Mouse (Mus musculus): ENCODE data around the gene Masp2. TPM values are rescaled to one million over a fixed set of nuclear protein-coding genes. Genes with fewer than 3 reads are reported as not detected.

Gene Masp2
- 0.18 and 0.47 TPM in 2 replicates for polyA plus RNA-seq (2015; fragmentation: Nextera tagmentation; extraction: Ambion mirVana)

DNA sequence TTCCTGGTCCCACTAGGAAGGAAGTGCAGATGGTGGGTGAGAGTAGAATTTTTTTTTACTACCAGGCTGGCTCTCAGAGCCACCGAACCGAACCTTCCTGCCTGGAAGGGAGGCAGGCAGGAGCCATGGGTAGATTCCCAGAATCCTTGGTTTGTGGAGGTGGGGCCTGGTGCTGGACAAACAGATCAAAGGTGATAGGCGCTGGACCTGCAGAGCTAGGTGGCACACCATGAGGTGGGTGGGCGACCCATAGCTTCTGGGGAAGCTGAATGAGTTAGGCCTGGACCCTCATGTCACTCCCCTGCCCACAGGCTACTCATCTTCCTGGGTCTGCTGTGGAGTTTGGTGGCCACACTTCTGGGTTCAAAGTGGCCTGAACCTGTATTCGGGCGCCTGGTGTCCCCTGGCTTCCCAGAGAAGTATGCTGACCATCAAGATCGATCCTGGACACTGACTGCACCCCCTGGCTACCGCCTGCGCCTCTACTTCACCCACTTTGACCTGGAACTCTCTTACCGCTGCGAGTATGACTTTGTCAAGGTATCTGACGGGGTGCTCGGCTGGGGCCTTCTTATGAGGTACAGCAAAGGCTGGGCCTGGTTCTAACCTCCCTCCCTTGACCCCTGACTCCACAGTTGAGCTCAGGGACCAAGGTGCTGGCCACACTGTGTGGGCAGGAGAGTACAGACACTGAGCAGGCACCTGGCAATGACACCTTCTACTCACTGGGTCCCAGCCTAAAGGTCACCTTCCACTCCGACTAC lies at the start of gene Masp2:
Gene Masp2 (plus strand): TSS at position 198 of the 764 bp plus-strand sequence.
- ATAC-seq (ENCODE audit: low FRiP score) = no peak
- peaks cover 20% of the 10 kb centered on the region for H3K36me3 ChIP-seq
- no peak within 1 kb of the TSS for H3K4me3 ChIP-seq
- no peaks in the 10 kb centered on the region for H3K9me3 ChIP-seq
- H3K27ac ChIP-seq = no peak within 1 kb of the TSS
- 92% methylated on average over 14 of the region's 14 CpGs for WGBS
- H3K27me3 ChIP-seq = no peaks in the 10 kb centered on the region
- H3K4me2 ChIP-seq = no peak within 1 kb of the TSS
- H3K4me1 ChIP-seq (replicated peaks) = no peaks in the 10 kb centered on the region
- H3K9ac ChIP-seq = no peak within 1 kb of the TSS

DNA sequence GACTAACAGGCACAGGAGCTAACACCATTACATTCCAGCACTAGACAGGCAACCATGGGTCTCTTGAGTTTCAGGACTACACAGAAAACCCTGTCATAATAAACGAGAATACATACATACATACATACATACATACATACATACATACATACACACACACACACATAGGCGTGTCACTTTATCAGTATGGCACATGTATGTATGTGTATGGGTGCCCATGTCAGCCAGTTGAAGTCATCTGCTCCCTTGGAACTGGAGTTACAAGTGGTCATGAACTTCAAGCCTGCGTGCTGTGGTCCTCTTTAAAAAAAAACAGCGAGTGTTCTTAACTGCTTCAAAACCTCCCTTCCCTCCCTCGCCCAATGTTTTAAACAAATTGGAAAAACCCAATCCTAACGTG lies 44.6 kb upstream of the Masp2 start:
- no peak for ATAC-seq (ENCODE audit: low FRiP score)
- no peaks in the 10 kb centered on the region for H3K9me3 ChIP-seq
- H3K4me2 ChIP-seq = peak overlapping the region; percentile 67
- H3K27ac ChIP-seq = peak overlapping the region; percentile 97
- H3K9ac ChIP-seq = peak overlapping the region; percentile 93
- peaks cover 8% of the 10 kb centered on the region for H3K4me1 ChIP-seq (replicated peaks)
- no peaks in the 10 kb centered on the region for H3K27me3 ChIP-seq
- H3K4me3 ChIP-seq = peak overlapping the region; percentile 79
- 36% methylated on average over 6 of the region's 6 CpGs for WGBS
- H3K36me3 ChIP-seq = peaks cover 71% of the 10 kb centered on the region

DNA sequence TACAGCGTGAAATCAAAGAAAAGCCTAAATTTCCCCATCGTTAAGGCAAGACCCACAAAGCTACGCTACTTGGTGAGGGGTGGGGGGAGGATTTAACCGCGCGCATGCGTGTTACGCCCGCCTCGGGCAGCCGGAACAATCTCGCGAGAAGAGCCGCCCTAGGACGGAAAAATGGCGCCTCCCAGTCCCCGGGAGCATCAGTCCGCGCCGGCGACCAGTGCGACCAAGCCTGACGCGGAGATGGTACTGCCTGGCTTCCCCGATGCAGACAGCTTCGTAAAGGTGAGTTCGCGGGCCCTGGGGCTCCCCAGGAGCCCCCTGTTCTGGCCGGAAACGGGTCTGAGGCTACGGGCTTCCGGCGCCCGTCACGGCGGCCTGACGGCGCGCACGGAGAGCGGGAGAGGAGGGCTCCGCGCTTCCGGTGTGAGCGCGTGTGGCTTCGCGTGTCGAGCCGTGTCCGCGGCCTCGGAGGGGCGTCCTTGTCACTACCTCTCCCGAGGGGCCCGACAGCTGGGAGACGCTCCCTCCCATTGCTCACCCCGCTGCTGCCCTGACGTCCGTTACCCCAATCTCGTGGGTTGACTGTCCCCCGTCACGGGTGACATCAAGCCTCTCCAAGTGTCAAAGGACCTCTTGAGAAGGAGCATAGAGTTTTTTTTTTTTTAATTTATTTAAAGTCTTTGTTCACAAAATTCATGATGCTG lies 43.9 kb upstream of the Masp2 start, which contains the start of gene Exosc10:
Gene Exosc10 (plus strand): TSS at position 133 of the 704 bp plus-strand sequence.
- Histone ChIP-seq H3K9me3 (no peaks in the 10 kb centered on the region), H3K4me3 (peak within 1 kb of the TSS; percentile 79), H3K27ac (peak within 1 kb of the TSS; percentile 97), H3K4me1 (replicated peaks) (peaks cover 8% of the 10 kb centered on the region), H3K36me3 (peaks cover 71% of the 10 kb centered on the region), H3K9ac (peak within 1 kb of the TSS; percentile 93), H3K27me3 (no peaks in the 10 kb centered on the region), H3K4me2 (peak within 1 kb of the TSS; percentile 67)
- under 1% methylated on average over 62 of the region's 63 CpGs for WGBS
- peak; percentile 96 for ATAC-seq (ENCODE audit: low FRiP score)

DNA sequence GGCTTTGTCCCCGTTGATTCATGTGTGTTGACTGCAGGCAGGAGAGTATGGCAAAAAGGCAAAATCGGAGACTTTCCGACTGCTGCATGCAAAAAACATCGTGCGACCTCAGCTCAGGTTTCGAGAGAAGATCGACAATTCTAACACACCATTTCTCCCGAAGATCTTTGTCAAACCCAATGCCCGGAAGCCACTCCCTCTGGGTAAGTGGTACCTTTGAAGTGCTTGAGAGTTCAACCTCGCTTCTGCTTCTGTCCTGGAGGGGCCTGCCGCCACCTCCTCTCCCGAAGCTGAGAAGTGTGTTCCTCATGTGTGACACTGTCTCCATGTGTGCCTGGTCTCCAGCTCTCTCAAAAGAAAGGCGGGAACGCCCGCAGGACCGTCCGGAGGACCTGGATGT lies 39.7 kb upstream of the Masp2 start:
- Histone ChIP-seq H3K27ac (no peak overlapping the region), H3K9me3 (no peaks in the 10 kb centered on the region), H3K9ac (no peak overlapping the region), H3K36me3 (peaks cover 78% of the 10 kb centered on the region), H3K4me3 (no peak overlapping the region), H3K4me2 (no peak overlapping the region), H3K27me3 (no peaks in the 10 kb centered on the region), H3K4me1 (replicated peaks) (peaks cover 8% of the 10 kb centered on the region)
- no peak for ATAC-seq (ENCODE audit: low FRiP score)
- 95% methylated on average over 17 of the region's 17 CpGs for WGBS

DNA sequence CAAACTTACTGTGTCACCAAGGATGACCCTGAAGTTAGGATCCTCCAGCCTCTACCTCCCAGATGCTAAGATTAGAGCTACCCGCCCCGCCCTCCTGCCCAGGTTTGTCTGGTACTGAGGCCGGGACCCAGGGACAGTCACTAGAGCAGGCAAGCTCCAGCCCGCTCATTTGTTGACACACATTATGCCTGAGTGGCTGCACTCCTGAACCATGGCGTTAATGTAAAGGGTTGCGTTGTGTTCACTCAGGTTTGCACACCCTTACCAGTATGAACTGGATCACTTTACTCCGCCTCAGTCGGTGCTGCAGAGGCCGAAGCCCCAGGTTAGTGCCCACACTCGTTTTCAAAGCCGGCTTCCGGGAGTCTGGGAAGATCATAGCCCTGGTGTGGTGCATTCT lies 38.8 kb upstream of the Masp2 start:
- Histone ChIP-seq H3K9me3 (no peaks in the 10 kb centered on the region), H3K9ac (no peak overlapping the region), H3K36me3 (peaks cover 87% of the 10 kb centered on the region), H3K27ac (no peak overlapping the region), H3K4me3 (no peak overlapping the region), H3K4me1 (replicated peaks) (peaks cover 8% of the 10 kb centered on the region), H3K27me3 (no peaks in the 10 kb centered on the region), H3K4me2 (no peak overlapping the region)
- no peak for ATAC-seq (ENCODE audit: low FRiP score)
- 96% methylated on average over 12 of the region's 12 CpGs for WGBS

DNA sequence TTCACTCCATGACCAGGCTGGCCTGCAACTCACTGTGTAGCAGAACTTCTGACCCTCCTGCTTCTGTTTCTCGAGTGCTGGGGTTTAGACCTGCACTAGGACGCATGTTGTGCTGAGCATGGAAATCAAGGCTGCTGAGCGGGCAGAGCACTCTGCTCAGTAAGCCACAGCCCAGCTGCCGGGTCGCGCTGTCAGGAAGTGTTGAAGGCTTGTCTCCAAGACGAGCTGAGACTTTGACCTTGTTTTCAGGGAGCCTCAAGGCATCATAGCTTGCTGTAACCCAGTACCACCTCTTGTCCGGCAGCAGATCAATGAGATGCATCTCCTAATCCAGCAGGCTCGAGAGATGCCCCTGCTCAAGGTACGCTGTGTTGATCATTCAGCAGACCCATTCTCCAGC lies 32.2 kb upstream of the Masp2 start:
- ATAC-seq (ENCODE audit: low FRiP score) = no peak
- Histone ChIP-seq H3K4me2 (no peak overlapping the region), H3K9me3 (no peaks in the 10 kb centered on the region), H3K36me3 (peaks cover 98% of the 10 kb centered on the region), H3K27me3 (no peaks in the 10 kb centered on the region), H3K4me1 (replicated peaks) (no peaks in the 10 kb centered on the region), H3K4me3 (no peak overlapping the region), H3K9ac (no peak overlapping the region), H3K27ac (no peak overlapping the region)
- WGBS = 92% methylated on average over 10 of the region's 10 CpGs

DNA sequence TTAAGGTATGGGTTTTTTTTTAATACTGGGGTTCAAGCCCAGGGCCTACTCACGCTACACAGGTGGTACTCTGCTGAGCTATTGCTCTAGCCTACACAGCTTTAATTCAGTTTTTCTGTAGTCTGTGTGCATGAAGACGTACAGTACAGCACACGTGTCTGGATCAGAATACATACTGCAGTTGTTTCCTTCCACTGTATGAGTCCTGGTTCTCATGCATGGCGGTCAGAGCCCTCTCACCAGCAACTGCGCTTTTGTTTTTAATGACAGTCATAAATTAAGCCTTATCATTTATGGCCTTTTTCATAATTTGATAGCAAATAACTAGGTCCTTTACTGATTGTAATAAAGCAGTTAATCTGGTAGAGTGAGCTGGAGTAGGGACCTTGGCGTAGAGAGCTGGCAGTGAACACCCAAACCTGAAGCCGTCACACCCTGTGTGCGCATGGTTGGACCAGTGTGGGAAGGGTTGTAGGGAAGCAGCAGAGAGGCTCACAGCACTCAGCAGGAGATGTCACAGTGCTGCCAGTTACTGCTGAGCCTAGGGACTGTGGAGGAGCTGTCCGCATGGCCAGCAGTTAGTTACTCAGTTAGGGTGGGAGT lies 31.6 kb upstream of the Masp2 start:
- H3K4me1 ChIP-seq (replicated peaks) = no peaks in the 10 kb centered on the region
- no peak for ATAC-seq (ENCODE audit: low FRiP score)
- no peak overlapping the region for H3K4me2 ChIP-seq
- peaks cover 98% of the 10 kb centered on the region for H3K36me3 ChIP-seq
- H3K27ac ChIP-seq = no peak overlapping the region
- WGBS = 97% methylated on average over 9 of the region's 9 CpGs
- H3K4me3 ChIP-seq = no peak overlapping the region
- H3K27me3 ChIP-seq = no peaks in the 10 kb centered on the region
- no peak overlapping the region for H3K9ac ChIP-seq
- H3K9me3 ChIP-seq = no peaks in the 10 kb centered on the region

DNA sequence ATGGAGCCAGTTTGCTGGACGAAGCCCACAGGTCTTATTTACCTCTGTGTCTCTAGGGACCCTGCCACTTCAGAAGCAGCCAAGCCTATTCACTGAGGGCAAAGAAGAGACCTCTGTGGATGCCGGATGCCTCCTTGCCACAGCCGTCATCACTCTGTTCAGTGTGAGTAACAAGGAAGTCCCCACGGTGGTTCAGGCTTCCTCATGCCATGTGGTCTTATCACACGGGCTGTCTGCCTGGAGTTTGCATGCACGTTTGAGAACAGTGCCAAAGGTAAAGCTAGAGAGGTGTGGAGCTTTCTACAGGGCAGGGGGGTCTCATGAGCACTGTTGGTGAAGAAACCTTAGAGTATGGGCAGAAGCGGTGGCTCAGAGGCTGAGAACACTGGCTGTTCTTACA lies 29.1 kb upstream of the Masp2 start:
- Histone ChIP-seq H3K9ac (no peak overlapping the region), H3K27ac (no peak overlapping the region), H3K27me3 (no peaks in the 10 kb centered on the region), H3K4me2 (no peak overlapping the region), H3K4me1 (replicated peaks) (no peaks in the 10 kb centered on the region), H3K9me3 (no peaks in the 10 kb centered on the region), H3K36me3 (peaks cover 97% of the 10 kb centered on the region), H3K4me3 (no peak overlapping the region)
- WGBS = 96% methylated on average over 7 of the region's 7 CpGs
- no peak for ATAC-seq (ENCODE audit: low FRiP score)

DNA sequence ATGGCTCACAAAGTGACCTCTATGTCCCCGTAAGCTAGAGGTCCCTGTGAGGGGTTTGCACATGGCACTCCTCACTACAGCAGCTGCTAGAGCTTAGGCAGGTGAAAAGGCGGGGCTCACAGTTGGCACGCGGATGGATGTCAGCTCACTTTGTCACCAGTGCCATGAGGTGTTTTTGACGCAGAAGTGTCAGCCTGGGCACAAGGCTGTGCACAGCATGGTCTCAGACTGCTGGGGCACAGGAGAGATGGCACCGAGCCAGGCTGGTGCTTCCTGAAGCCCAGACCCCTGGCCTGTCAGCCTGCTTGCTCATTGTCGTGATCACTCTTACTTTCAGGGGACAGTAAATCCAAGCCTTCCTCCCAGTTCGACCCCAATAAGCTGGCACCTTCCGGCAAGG lies 21.6 kb upstream of the Masp2 start:
- H3K36me3 ChIP-seq = peaks cover 76% of the 10 kb centered on the region
- H3K4me3 ChIP-seq = no peak overlapping the region
- WGBS = 95% methylated on average over 9 of the region's 9 CpGs
- H3K4me1 ChIP-seq (replicated peaks) = no peaks in the 10 kb centered on the region
- no peak overlapping the region for H3K27ac ChIP-seq
- H3K27me3 ChIP-seq = no peaks in the 10 kb centered on the region
- H3K9ac ChIP-seq = no peak overlapping the region
- no peaks in the 10 kb centered on the region for H3K9me3 ChIP-seq
- no peak overlapping the region for H3K4me2 ChIP-seq
- no peak for ATAC-seq (ENCODE audit: low FRiP score)

DNA sequence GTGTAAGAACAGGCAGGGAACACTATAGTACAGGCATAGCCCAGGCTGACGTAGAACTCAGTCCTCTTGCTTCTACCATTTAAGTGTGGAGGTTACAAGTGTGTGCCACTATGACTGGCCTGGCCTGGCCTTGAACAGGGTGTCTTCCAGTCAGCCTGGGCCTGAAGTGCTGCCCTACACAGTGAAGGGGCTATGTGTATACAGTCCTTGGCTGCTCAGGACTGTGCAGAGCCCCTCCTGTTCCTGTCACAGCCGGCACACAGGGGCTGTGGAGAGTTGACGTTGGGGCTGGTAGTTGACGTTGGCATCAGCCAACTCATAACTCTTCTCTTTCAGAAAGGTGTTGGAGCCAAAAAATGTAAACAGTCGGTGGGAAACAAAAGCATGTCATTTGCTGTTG lies 20.9 kb upstream of the Masp2 start:
- Histone ChIP-seq H3K27ac (no peak overlapping the region), H3K4me3 (no peak overlapping the region), H3K27me3 (no peaks in the 10 kb centered on the region), H3K4me1 (replicated peaks) (no peaks in the 10 kb centered on the region), H3K4me2 (no peak overlapping the region), H3K36me3 (peaks cover 70% of the 10 kb centered on the region), H3K9me3 (no peaks in the 10 kb centered on the region), H3K9ac (no peak overlapping the region)
- WGBS = 94% methylated on average over 5 of the region's 5 CpGs
- no peak for ATAC-seq (ENCODE audit: low FRiP score)

DNA sequence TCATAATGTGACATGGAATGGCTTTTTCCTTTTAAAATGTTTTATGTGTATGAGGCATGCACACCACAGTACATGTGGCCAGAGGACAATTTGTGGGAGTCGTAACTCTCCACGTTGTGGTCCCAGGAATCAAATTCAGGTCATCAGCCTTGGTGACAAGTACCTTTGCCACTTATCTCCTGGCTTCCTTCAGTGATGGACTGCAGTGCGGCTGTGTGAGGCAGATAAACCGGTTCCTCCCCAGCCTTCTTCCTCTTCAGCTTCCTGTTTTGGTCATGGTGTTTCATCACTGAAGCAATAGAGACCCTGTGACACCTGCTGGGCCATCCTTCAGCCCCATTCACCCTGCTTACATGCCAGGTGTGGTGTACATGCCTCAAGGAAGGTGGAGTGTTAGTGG lies 19.1 kb upstream of the Masp2 start:
- Histone ChIP-seq H3K27me3 (no peaks in the 10 kb centered on the region), H3K9me3 (no peaks in the 10 kb centered on the region), H3K27ac (no peak overlapping the region), H3K9ac (no peak overlapping the region), H3K4me3 (no peak overlapping the region), H3K36me3 (peaks cover 52% of the 10 kb centered on the region), H3K4me1 (replicated peaks) (no peaks in the 10 kb centered on the region), H3K4me2 (no peak overlapping the region)
- no peak for ATAC-seq (ENCODE audit: low FRiP score)
- WGBS = 88% methylated on average over 4 of the region's 4 CpGs

DNA sequence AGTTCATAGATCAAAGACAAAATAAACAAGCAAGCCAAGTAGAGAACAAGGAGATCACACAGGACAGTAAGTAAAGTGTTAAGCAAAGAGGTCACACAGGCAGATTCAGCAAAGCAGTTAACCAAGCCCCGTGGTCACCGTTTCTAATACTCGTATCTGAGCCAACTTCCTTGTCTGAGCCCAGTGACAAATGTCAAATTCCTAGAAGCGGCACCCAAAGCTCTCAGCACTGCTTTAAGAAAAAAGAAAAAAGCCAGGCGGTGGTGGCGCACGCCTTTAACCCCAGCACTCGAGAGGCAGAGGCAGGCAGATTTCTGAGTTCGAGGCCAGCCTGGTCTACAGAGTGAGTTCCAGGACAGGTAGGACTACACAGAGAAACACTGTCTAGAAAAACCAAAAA lies 15.7 kb upstream of the Masp2 start:
- Histone ChIP-seq H3K36me3 (peaks cover 19% of the 10 kb centered on the region), H3K27ac (no peak overlapping the region), H3K4me1 (replicated peaks) (peaks cover 5% of the 10 kb centered on the region; the same call in 1 of the 2 replicates), H3K9me3 (no peaks in the 10 kb centered on the region), H3K4me2 (no peak overlapping the region), H3K9ac (no peak overlapping the region), H3K27me3 (no peaks in the 10 kb centered on the region), H3K4me3 (no peak overlapping the region)
- WGBS = 85% methylated on average over 9 of the region's 9 CpGs
- ATAC-seq (ENCODE audit: low FRiP score) = no peak
